ENCODE assay signal across 10 mouse cellular contexts in the genomic region with DNA sequence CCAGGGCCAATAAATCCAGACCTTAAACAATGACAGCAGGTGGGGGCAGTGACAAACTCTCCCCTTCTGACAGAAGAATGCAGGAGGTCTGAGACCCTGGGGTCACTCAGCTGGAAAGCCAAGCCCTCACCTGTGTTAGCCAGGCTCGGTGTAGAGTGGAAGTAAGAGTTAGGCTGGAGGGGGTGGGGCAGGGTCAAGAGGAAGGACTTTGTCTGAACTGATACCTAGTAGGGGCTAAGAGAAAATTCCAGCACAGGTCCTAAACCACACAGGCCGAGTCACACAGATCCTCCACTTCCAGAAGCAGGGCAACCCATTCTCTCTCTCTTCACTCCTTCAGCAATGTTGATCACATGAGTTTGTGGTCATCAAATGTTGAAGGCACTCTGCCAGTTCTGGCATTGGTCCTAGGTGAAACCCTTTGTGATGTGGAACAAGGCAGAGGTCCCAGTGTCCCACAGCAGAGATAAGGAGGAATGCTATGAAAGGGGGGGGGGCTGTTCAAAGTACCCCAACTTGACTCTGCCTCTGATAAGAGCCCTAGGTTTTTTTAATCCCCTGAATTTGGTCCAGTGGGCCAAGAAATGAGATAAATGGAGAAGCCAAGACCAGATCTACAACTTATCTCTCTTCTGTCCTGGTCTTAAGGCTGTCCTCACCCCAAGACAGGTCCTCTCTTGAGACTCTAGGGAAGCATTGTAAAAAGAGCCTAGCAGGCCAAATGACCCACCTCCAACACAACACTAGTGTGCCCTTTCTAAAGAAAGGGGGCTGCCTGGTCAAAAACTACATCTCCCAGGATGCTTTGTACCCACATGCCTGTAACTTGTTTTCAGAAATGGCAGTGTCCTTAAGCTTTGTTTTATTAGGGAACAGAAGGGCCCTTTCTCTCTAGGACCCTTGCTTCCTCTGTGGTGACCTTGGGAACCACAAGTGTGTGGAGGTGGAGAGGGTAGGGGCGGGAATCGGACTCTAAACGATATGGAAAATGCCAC.
DNase-seq lines count a peak whose midpoint lies in the region; ATAC-seq and TF ChIP-seq lines count a peak whose summit lies in the region.
"Had no signal": no experiment of that assay in that cellular context is flagged by ENCODE, and none has a peak within 500 bp of the region (broad histone marks: within the 10 kb centered on the region; RNA-seq: fewer than 3 reads in every experiment).

No protein-coding gene starts in this region.

- H3K4me3 ChIP-seq in kidney, postnatal 0 days (replicated peaks; ENCODE audit: low read depth, low read length): no peak overlapping the region
- H3K4me3 ChIP-seq in neural tube, embryonic 15.5 days (replicated peaks): no peak overlapping the region

- H3K36me3 ChIP-seq in kidney, postnatal 0 days (ENCODE audit: insufficient read depth, low read length): no peaks in the 10 kb centered on the region
- no peaks in the 10 kb centered on the region for H3K36me3 ChIP-seq in neural tube, embryonic 15.5 days

- no peak overlapping the region for H3K4me2 ChIP-seq in kidney, postnatal 0 days (ENCODE audit: low read length)
- no peak overlapping the region for H3K4me2 ChIP-seq in neural tube, embryonic 15.5 days

- peak overlapping the region; percentile 94 for H3K27ac ChIP-seq in kidney, postnatal 0 days
- peak overlapping the region; percentile 45; the same call in 1 of the 2 replicates for H3K27ac ChIP-seq in neural tube, embryonic 15.5 days (replicated peaks)

- peak; percentile 63 for DNase-seq in adrenal gland, postnatal 10 days
- DNase-seq in adrenal gland, adult 8-10 months: no peak
- peak; percentile 45 for DNase-seq in ovary, adult 18-20 months (ENCODE audit: low spot score)
- no peak for DNase-seq in ovary, postnatal 36 days (ENCODE audit: low spot score)
- DNase-seq in kidney, postnatal 0 days (ENCODE audit: low spot score): no peak
- no peak for DNase-seq in left cerebral cortex, postnatal 36 days (ENCODE audit: low spot score in 2 of 2)
- DNase-seq in gastrocnemius, postnatal 25 days: no peak
- DNase-seq: cerebellum, postnatal 36 days; layer of hippocampus, postnatal 36 days had no signal

- no peaks in the 10 kb centered on the region for H3K27me3 ChIP-seq in kidney, postnatal 0 days (ENCODE audit: insufficient read depth, low read length)
- H3K27me3 ChIP-seq in neural tube, embryonic 15.5 days (replicated peaks): no peaks in the 10 kb centered on the region

- peak; percentile 86; the same call in 1 of the 2 replicates for ATAC-seq in kidney, postnatal 0 days (replicated peaks; ENCODE audit: low FRiP score, low read depth)
- no peak for ATAC-seq in neural tube, embryonic 15.5 days (ENCODE audit: low FRiP score)

- no peaks in the 10 kb centered on the region for H3K9me3 ChIP-seq in kidney, postnatal 0 days (replicated peaks; ENCODE audit: low read length)
- no peaks in the 10 kb centered on the region for H3K9me3 ChIP-seq in neural tube, embryonic 15.5 days (replicated peaks)

- peaks cover 47% of the 10 kb centered on the region for H3K4me1 ChIP-seq in kidney, postnatal 0 days (replicated peaks; ENCODE audit: insufficient read depth, low read length)
- H3K4me1 ChIP-seq in neural tube, embryonic 15.5 days: peaks cover 71% of the 10 kb centered on the region

- intact Hi-C loops in left cerebral cortex, postnatal 36 days (cut with DNase I): no loop called here

- no peak for TF ChIP-seq CTCF in kidney, postnatal 0 days (IDR thresholded peaks at IDR 0.05; ENCODE audit: low read depth)

- no peak overlapping the region for H3K9ac ChIP-seq in kidney, postnatal 0 days (ENCODE audit: low read depth, low read length)
- no peak overlapping the region for H3K9ac ChIP-seq in neural tube, embryonic 15.5 days (replicated peaks)

- 51% methylated on average over 5 of the region's 5 CpGs for WGBS in kidney, postnatal 0 days
- WGBS in neural tube, embryonic 15.5 days: 74% methylated on average over 5 of the region's 5 CpGs

Comparison
In these comparisons a context has a peak if more than half of its experiments do, and no peak if none do; other contexts are left out.
1. DNase-seq: peak in adrenal gland, postnatal 10 days (single experiment) and ovary, adult 18-20 months (single experiment); none in adrenal gland, adult 8-10 months (single experiment), ovary, postnatal 36 days (single experiment), kidney, postnatal 0 days (single experiment), left cerebral cortex, postnatal 36 days (0 of 2) and gastrocnemius, postnatal 25 days (single experiment).